Mouse (Mus musculus) embryonic fibroblast, embryonic 13.5 days (primary cell): ENCODE results near the gene Lin7c.

ENCODE experiments used
- CTCF ChIP-seq: IDR thresholded peaks from 2 replicates; pipeline ENCODE4 v1.5.1; 2011; ENCODE audit warnings: mild to moderate bottlenecking, control low read depth, low read length, moderate library complexity, borderline replicate concordance; ENCODE audit not compliant: insufficient read depth
- POLR2A ChIP-seq: IDR thresholded peaks from 2 replicates; pipeline ENCODE4 v1.6.1; 2011; ENCODE audit warnings: low read depth, mild to moderate bottlenecking, control low read depth, low read length, moderate library complexity

GRCm38 (mm10) chr2:109927446-109927845 is 36.8 kb downstream of the Lin7c start:
- TF ChIP-seq POLR2A (no peak), CTCF (no peak)
